Mouse (Mus musculus): ENCODE results near the gene Fam193a. TPM values are rescaled to one million over a fixed set of nuclear protein-coding genes. Genes with fewer than 3 reads are reported as not detected.

Gene Fam193a
- polyA plus RNA-seq, 1 experiment: 40.2 TPM

GRCm38 (mm10) chr5:34488741-34489417 lies 119.1 kb downstream of the Fam193a start:
- TF ChIP-seq EP300 (IDR thresholded peaks at IDR 0.05; ENCODE audit: insufficient read depth, low read depth, low read length): no peak
- no peak for TF ChIP-seq POLR2A (IDR thresholded peaks at IDR 0.05; ENCODE audit: insufficient read depth, low read length)
- no peak for TF ChIP-seq CTCF (IDR thresholded peaks at IDR 0.05; ENCODE audit: low read depth, low read length)
- H3K9ac ChIP-seq (ENCODE audit: low read depth, poor library complexity, severe bottlenecking): no peak overlapping the region
- H3K36me3 ChIP-seq (ENCODE audit: control insufficient read depth, insufficient read depth, low read length, poor library complexity, severe bottlenecking): no peaks in the 10 kb centered on the region
- H3K27ac ChIP-seq (ENCODE audit: insufficient read depth, low read length): no peak overlapping the region
- no peaks in the 10 kb centered on the region for H3K9me3 ChIP-seq (replicated peaks; ENCODE audit: control insufficient read depth, insufficient read depth, low read length, poor library complexity, severe bottlenecking)
- no peaks in the 10 kb centered on the region for H3K4me1 ChIP-seq (ENCODE audit: control insufficient read depth, insufficient read depth, low read length)
- H3K27me3 ChIP-seq (ENCODE audit: control insufficient read depth, insufficient read depth, low read length, poor library complexity, severe bottlenecking): no peaks in the 10 kb centered on the region
- H3K4me3 ChIP-seq (ENCODE audit: low read depth, low read length): no peak overlapping the region

DNA sequence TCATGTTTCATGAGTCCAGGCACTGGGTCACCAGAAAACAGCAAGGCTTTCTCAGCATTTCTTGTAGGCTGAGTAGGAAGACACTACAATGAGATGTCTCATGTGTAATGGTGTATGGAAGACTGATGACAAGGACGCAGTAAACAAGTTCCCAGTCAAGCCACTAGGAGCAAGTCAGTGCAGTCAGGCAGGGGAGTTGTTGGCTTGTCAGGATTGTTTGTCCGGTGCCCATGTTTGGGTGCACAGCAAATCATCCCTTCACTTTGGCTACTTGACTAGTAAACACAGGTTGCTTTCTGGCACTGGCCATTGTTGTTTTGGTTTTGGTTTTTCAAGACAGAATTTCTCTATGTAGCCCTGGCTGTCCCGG lies 119.7 kb downstream of the Fam193a start:
- Histone ChIP-seq H3K27me3 (ENCODE audit: control insufficient read depth, insufficient read depth, low read length, poor library complexity, severe bottlenecking) (no peaks in the 10 kb centered on the region), H3K27ac (ENCODE audit: insufficient read depth, low read length) (no peak overlapping the region), H3K4me1 (ENCODE audit: control insufficient read depth, insufficient read depth, low read length) (no peaks in the 10 kb centered on the region), H3K4me3 (ENCODE audit: low read depth, low read length) (no peak overlapping the region), H3K9me3 (replicated peaks; ENCODE audit: control insufficient read depth, insufficient read depth, low read length, poor library complexity, severe bottlenecking) (no peaks in the 10 kb centered on the region), H3K36me3 (ENCODE audit: control insufficient read depth, insufficient read depth, low read length, poor library complexity, severe bottlenecking) (no peaks in the 10 kb centered on the region), H3K9ac (ENCODE audit: low read depth, poor library complexity, severe bottlenecking) (no peak overlapping the region)
- TF ChIP-seq EP300 (IDR thresholded peaks at IDR 0.05; ENCODE audit: insufficient read depth, low read depth, low read length) (no peak), CTCF (IDR thresholded peaks at IDR 0.05; ENCODE audit: low read depth, low read length) (no peak), POLR2A (IDR thresholded peaks at IDR 0.05; ENCODE audit: insufficient read depth, low read length) (no peak)

DNA sequence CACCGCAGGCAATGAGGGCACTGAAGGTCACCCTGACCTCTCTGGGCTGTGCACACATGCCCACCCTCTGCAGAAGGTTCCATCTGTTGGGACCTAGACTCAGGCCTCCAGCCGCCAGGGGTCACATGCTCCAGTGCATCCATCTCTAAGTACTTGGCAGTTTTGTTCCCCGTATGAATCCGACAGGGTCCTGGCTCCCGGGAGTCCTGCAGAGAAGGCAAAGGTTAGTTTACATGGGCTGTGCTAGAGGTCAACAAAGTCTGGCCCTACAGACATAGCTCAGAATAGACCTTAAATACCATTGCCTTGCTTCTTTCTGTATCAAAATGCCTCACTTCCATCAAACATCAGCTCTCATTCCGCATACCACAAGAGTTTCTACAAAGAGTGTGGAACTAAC lies 127.0 kb downstream of the Fam193a start:
- Histone ChIP-seq H3K9ac (ENCODE audit: low read depth, poor library complexity, severe bottlenecking) (no peak overlapping the region), H3K4me3 (ENCODE audit: low read depth, low read length) (no peak overlapping the region), H3K9me3 (replicated peaks; ENCODE audit: control insufficient read depth, insufficient read depth, low read length, poor library complexity, severe bottlenecking) (no peaks in the 10 kb centered on the region), H3K36me3 (ENCODE audit: control insufficient read depth, insufficient read depth, low read length, poor library complexity, severe bottlenecking) (no peaks in the 10 kb centered on the region), H3K27me3 (ENCODE audit: control insufficient read depth, insufficient read depth, low read length, poor library complexity, severe bottlenecking) (no peaks in the 10 kb centered on the region), H3K27ac (ENCODE audit: insufficient read depth, low read length) (no peak overlapping the region), H3K4me1 (ENCODE audit: control insufficient read depth, insufficient read depth, low read length) (no peaks in the 10 kb centered on the region)
- TF ChIP-seq POLR2A (IDR thresholded peaks at IDR 0.05; ENCODE audit: insufficient read depth, low read length) (no peak), CTCF (IDR thresholded peaks at IDR 0.05; ENCODE audit: low read depth, low read length) (no peak), EP300 (IDR thresholded peaks at IDR 0.05; ENCODE audit: insufficient read depth, low read depth, low read length) (no peak)

- Histone ChIP-seq H3K9me3 (replicated peaks; ENCODE audit: control insufficient read depth, insufficient read depth, low read length, poor library complexity, severe bottlenecking) (no peaks in the 10 kb centered on the region), H3K36me3 (ENCODE audit: control insufficient read depth, insufficient read depth, low read length, poor library complexity, severe bottlenecking) (no peaks in the 10 kb centered on the region), H3K4me1 (ENCODE audit: control insufficient read depth, insufficient read depth, low read length) (no peaks in the 10 kb centered on the region), H3K4me3 (ENCODE audit: low read depth, low read length) (no peak overlapping the region), H3K27ac (ENCODE audit: insufficient read depth, low read length) (no peak overlapping the region), H3K27me3 (ENCODE audit: control insufficient read depth, insufficient read depth, low read length, poor library complexity, severe bottlenecking) (no peaks in the 10 kb centered on the region), H3K9ac (ENCODE audit: low read depth, poor library complexity, severe bottlenecking) (no peak overlapping the region)
- TF ChIP-seq EP300 (IDR thresholded peaks at IDR 0.05; ENCODE audit: insufficient read depth, low read depth, low read length): no peak
- TF ChIP-seq POLR2A (IDR thresholded peaks at IDR 0.05; ENCODE audit: insufficient read depth, low read length): no peak
- TF ChIP-seq CTCF (IDR thresholded peaks at IDR 0.05; ENCODE audit: low read depth, low read length): no peak
These were observed 131.2 kb downstream of the Fam193a start for GRCm38 (mm10) chr5:34500886-34501285.

GRCm38 (mm10) chr5:34501588-34501987 lies 131.9 kb downstream of the Fam193a start:
- no peaks in the 10 kb centered on the region for H3K4me1 ChIP-seq (ENCODE audit: control insufficient read depth, insufficient read depth, low read length)
- no peak overlapping the region for H3K9ac ChIP-seq (ENCODE audit: low read depth, poor library complexity, severe bottlenecking)
- TF ChIP-seq CTCF (IDR thresholded peaks at IDR 0.05; ENCODE audit: low read depth, low read length) (no peak), POLR2A (IDR thresholded peaks at IDR 0.05; ENCODE audit: insufficient read depth, low read length) (no peak), EP300 (IDR thresholded peaks at IDR 0.05; ENCODE audit: insufficient read depth, low read depth, low read length) (no peak)
- no peaks in the 10 kb centered on the region for H3K27me3 ChIP-seq (ENCODE audit: control insufficient read depth, insufficient read depth, low read length, poor library complexity, severe bottlenecking)
- no peaks in the 10 kb centered on the region for H3K36me3 ChIP-seq (ENCODE audit: control insufficient read depth, insufficient read depth, low read length, poor library complexity, severe bottlenecking)
- H3K4me3 ChIP-seq (ENCODE audit: low read depth, low read length): no peak overlapping the region
- H3K9me3 ChIP-seq (replicated peaks; ENCODE audit: control insufficient read depth, insufficient read depth, low read length, poor library complexity, severe bottlenecking): no peaks in the 10 kb centered on the region
- no peak overlapping the region for H3K27ac ChIP-seq (ENCODE audit: insufficient read depth, low read length)

DNA sequence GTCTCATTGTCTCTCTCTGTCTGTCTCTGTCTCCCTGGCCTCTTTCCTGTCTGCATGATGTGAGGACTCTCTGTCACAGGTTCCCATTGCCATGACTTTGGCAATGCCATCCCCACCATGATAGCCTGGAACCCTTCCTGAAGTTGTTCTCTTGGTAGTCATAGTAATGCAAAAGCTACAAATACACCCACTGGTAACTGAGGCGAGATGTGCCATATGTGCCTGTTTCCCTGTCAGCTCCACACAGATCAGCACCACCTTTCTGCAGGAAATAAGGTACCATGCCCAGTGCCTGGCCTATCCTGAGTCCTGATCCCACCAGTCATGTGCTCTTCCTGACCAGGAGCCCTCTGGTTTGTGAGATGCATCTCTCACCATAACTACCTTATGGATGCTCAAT lies 132.7 kb downstream of the Fam193a start:
- Histone ChIP-seq H3K4me3 (ENCODE audit: low read depth, low read length) (no peak overlapping the region), H3K27me3 (ENCODE audit: control insufficient read depth, insufficient read depth, low read length, poor library complexity, severe bottlenecking) (no peaks in the 10 kb centered on the region), H3K27ac (ENCODE audit: insufficient read depth, low read length) (no peak overlapping the region), H3K9ac (ENCODE audit: low read depth, poor library complexity, severe bottlenecking) (no peak overlapping the region), H3K36me3 (ENCODE audit: control insufficient read depth, insufficient read depth, low read length, poor library complexity, severe bottlenecking) (no peaks in the 10 kb centered on the region), H3K9me3 (replicated peaks; ENCODE audit: control insufficient read depth, insufficient read depth, low read length, poor library complexity, severe bottlenecking) (no peaks in the 10 kb centered on the region), H3K4me1 (ENCODE audit: control insufficient read depth, insufficient read depth, low read length) (no peaks in the 10 kb centered on the region)
- no peak for TF ChIP-seq EP300 (IDR thresholded peaks at IDR 0.05; ENCODE audit: insufficient read depth, low read depth, low read length)
- TF ChIP-seq POLR2A (IDR thresholded peaks at IDR 0.05; ENCODE audit: insufficient read depth, low read length): no peak
- TF ChIP-seq CTCF (IDR thresholded peaks at IDR 0.05; ENCODE audit: low read depth, low read length): no peak
